Mouse (Mus musculus) kidney, adult 2 months (tissue): Measurements from ENCODE around the gene Gm11034. TPM values are rescaled to one million over a fixed set of nuclear protein-coding genes. Genes with fewer than 3 reads are reported as not detected.

Experiments used
- DNase-seq: peaks from one replicate; pipeline ENCODE4 v3.0.0; 2021
- H3K27ac ChIP-seq: fragments of 200-500 bp; 2 replicates; pipeline ENCODE4 v1.5.1; 2012; ENCODE audit warnings: low read depth, low read length, control low read depth, inconsistent platforms; ENCODE audit not compliant: insufficient read depth
- H3K27me3 ChIP-seq: fragments of 200-500 bp; replicated peaks from 2 replicates; pipeline ENCODE4 v1.6.1; 2012; ENCODE audit warnings: mild to moderate bottlenecking, moderate library complexity, low read length, inconsistent platforms; ENCODE audit not compliant: control insufficient read depth, insufficient read depth
- H3K36me3 ChIP-seq: fragments of 200-500 bp; 2 replicates; pipeline ENCODE4 v1.6.1; 2012; ENCODE audit warnings: mild to moderate bottlenecking, moderate library complexity, low read length, inconsistent platforms; ENCODE audit not compliant: control insufficient read depth, insufficient read depth
- H3K4me1 ChIP-seq: fragments of 200-500 bp; 2 replicates; pipeline ENCODE4 v1.6.1; 2011; ENCODE audit warnings: low read length; ENCODE audit not compliant: control insufficient read depth, insufficient read depth
- H3K4me3 ChIP-seq: fragments of 200-500 bp; 2 replicates; pipeline ENCODE4 v1.5.1; 2011; ENCODE audit warnings: mild to moderate bottlenecking, low read depth, low read length, control low read depth; ENCODE audit not compliant: insufficient read depth
- CTCF ChIP-seq: fragments of 200-500 bp; conservative IDR thresholded peaks from 2 replicates; pipeline ENCODE4 v1.5.1; 2011; ENCODE audit warnings: low read depth, mild to moderate bottlenecking, control low read depth, low read length, moderate library complexity, mixed read lengths; ENCODE audit not compliant: insufficient read depth, insufficient read length
- POLR2A ChIP-seq: fragments of 200-500 bp; IDR thresholded peaks from one replicate; pipeline ENCODE4 v1.6.1; 2011; ENCODE audit warnings: low read depth, low read length, control low read depth
- WGBS: fragments of 180-500 bp; shearing (Covaris S2); methylation state at CpG from one replicate; pipeline ENCODE4 v1.1.7; 2018; 5-methylcytosine and 5-hydroxymethylcytosine counted together
- polyA plus RNA-seq: library from polyadenylated mRNA; depleted of rRNA; stranded (reverse); fragments of >200 nt; gene quantifications from 2 replicates; pipeline ENCODE4 v1.2.3, GENCODE M21; 2012

Gene Gm11034
- polyA plus RNA-seq, 1 experiment, result not detected

- Histone ChIP-seq H3K27me3 (no peaks in the 10 kb centered on the region), H3K27ac (no peak overlapping the region), H3K36me3 (no peaks in the 10 kb centered on the region), H3K4me1 (0 out of 2 replicates have a peak, but pooled peaks cover 4% of the 10 kb centered on the region), H3K4me3 (no peak overlapping the region)
- WGBS, result 83% methylated on average over 5 of the region's 5 CpGs
- no peak for TF ChIP-seq CTCF
- no peak for TF ChIP-seq POLR2A
- no peak for DNase-seq
Measured at GRCm38 (mm10) chr8:72222656-72223055, 9.2 kb upstream of the Gm11034 start.

DNA sequence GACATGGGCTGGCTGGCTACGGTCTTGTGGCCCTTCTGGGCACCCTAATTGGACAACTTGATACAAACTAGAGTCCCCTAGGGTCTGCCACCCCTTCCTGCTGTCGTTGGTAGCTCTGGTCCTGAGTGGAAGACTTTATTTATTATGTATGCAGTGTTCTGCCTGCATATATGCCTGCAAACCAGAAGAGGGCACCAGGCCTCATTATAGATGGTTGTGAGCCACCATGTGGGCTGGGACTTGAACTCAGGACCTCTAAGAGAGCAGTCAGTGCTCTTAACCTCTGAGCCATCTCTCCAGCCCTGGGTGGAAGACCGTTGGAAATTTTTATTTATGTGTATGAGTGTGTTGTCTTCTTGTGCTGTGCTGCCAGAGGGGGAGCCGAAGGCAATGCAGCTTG, 7.3 kb upstream of the Gm11034 start:
- 82% methylated on average over 4 of the region's 4 CpGs for WGBS
- 0 out of 2 replicates have a peak, but pooled peaks cover 4% of the 10 kb centered on the region for H3K4me1 ChIP-seq
- no peak overlapping the region for H3K4me3 ChIP-seq
- H3K36me3 ChIP-seq, result no peaks in the 10 kb centered on the region
- no peak for TF ChIP-seq POLR2A
- TF ChIP-seq CTCF, result peak; percentile 27; the same call in 1 of the 2 replicates
- H3K27me3 ChIP-seq, result no peaks in the 10 kb centered on the region
- H3K27ac ChIP-seq, result no peak overlapping the region
- DNase-seq, result no peak

GRCm38 (mm10) chr8:72219541-72220363, 6.3 kb upstream of the Gm11034 start, which contains the start of gene Fam32a:
TSS of gene Fam32a (plus strand) at chr8:72219730.
- WGBS, result 16% methylated on average over 39 of the region's 39 CpGs
- DNase-seq, result peak; percentile 96
- no peak for TF ChIP-seq CTCF
- TF ChIP-seq POLR2A, result no peak
- no peaks in the 10 kb centered on the region for H3K36me3 ChIP-seq
- H3K27ac ChIP-seq, result peak within 1 kb of the TSS; percentile 1; the same call in 1 of the 2 replicates
- H3K4me1 ChIP-seq, result 0 out of 2 replicates have a peak, but pooled peaks cover 4% of the 10 kb centered on the region
- H3K4me3 ChIP-seq, result peak within 1 kb of the TSS; percentile 92
- no peaks in the 10 kb centered on the region for H3K27me3 ChIP-seq

- WGBS, result 66% methylated on average over 10 of the region's 10 CpGs
- DNase-seq, result no peak
- H3K27ac ChIP-seq, result no peak overlapping the region
- H3K4me3 ChIP-seq, result peak overlapping the region; percentile 92; the same call in 1 of the 2 replicates
- no peaks in the 10 kb centered on the region for H3K36me3 ChIP-seq
- TF ChIP-seq POLR2A (no peak), CTCF (no peak)
- H3K4me1 ChIP-seq, result 0 out of 2 replicates have a peak, but pooled peaks cover 4% of the 10 kb centered on the region
- H3K27me3 ChIP-seq, result no peaks in the 10 kb centered on the region
Measured at GRCm38 (mm10) chr8:72218781-72219540, 5.5 kb upstream of the Gm11034 start.

DNA sequence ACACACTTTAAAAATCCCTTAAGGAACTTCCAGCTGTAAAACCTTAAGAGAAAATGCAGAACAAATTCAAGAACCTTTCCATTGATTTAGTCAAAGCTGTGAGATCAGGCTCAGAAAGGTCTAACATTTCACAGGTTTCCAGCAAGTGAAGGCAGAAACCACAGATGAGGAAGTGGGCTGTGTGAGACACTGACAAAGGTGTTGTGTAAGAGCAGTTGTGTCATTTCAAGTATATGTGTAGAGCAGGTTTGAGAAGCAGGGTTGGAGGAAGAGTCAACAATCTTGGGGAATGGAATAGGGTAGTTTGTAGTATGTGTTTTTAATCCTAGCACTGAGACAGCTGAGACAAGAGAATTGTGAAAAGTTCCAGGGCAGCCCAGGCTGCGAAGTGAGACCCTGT, 2.4 kb upstream of the Gm11034 start:
- Histone ChIP-seq H3K27me3 (no peaks in the 10 kb centered on the region), H3K4me3 (no peak overlapping the region), H3K36me3 (no peaks in the 10 kb centered on the region), H3K27ac (no peak overlapping the region), H3K4me1 (0 out of 2 replicates have a peak, but pooled peaks cover 4% of the 10 kb centered on the region)
- no peak for DNase-seq
- TF ChIP-seq CTCF (no peak), POLR2A (no peak)
- 40% methylated on average over 1 of the region's 1 CpGs for WGBS

DNA sequence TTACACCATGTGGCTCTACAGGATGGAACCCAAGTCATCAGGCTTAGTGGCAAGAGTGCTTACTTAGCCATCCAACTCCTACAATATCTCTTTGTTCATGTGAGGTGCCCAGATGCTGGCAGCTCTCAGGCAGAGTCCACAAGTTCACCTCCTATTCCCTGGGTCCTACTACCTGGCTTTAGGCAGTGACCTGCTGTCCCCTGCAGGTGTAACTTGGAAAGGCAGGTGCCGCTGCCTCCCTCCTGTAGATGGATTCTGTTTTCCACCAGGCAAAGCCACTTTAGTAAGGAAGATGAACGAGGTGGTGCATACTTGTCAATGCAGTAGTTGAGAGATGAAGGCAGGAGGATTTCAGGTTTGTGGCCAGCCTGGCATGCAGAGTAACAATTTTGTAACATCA, 1.6 kb upstream of the Gm11034 start:
- TF ChIP-seq POLR2A (no peak), CTCF (peak; percentile 91)
- Histone ChIP-seq H3K4me3 (no peak overlapping the region), H3K27me3 (no peaks in the 10 kb centered on the region), H3K27ac (no peak overlapping the region), H3K4me1 (no peaks in the 10 kb centered on the region), H3K36me3 (no peaks in the 10 kb centered on the region)
- WGBS, result 33% methylated on average over 2 of the region's 2 CpGs
- peak; percentile 64 for DNase-seq

DNA sequence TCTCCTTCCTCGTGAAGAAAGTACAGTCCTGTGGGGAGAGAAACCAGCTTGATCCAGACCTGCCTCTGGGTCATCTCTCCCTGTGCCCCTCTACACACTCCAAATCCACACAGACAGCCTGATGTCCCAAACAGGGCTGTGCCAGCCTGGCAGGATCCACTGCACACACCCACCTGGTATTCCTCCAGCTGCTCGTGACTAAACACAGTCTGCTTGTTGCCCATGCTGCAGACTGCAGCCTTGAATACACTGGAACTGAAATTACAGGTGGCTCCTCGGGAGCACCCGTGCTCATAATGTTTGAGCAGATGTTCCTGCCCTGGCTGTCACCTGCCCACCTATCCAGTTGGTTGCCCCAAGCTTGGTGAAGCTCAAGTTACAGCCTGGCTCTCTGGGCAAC, 685 bp downstream of the Gm11034 start, which contains the start of gene Cib3:
Cib3 (minus strand) TSS at position 87 of the 400 bp plus-strand sequence.
- Histone ChIP-seq H3K27ac (no peak within 1 kb of the TSS), H3K27me3 (no peaks in the 10 kb centered on the region), H3K36me3 (no peaks in the 10 kb centered on the region), H3K4me1 (no peaks in the 10 kb centered on the region), H3K4me3 (no peak within 1 kb of the TSS)
- TF ChIP-seq CTCF, result no peak
- no peak for TF ChIP-seq POLR2A
- no peak for DNase-seq
- WGBS, result 31% methylated on average over 4 of the region's 4 CpGs
